Mouse (Mus musculus) right cerebral cortex, adult 18-20 months (tissue): ENCODE measurements around the gene Hoxb5.

Experiments
- DNase-seq: peaks from one replicate; pipeline ENCODE4 v3.0.0; 2022; ENCODE audit warnings: mixed read lengths

Gene Hoxb5

GRCm38 (mm10) chr11:96303151-96304099, at the start of gene Hoxb5:
TSS of gene Hoxb5 (plus strand) at chr11:96303336.
- DNase-seq, result no peak

GRCm38 (mm10) chr11:96254221-96254620, 48.9 kb upstream of the Hoxb5 start:
- DNase-seq, result no peak

GRCm38 (mm10) chr11:96255111-96255995, 47.8 kb upstream of the Hoxb5 start:
- DNase-seq, result no peak

- no peak for DNase-seq
Observed at GRCm38 (mm10) chr11:96255996-96256445, 47.1 kb upstream of the Hoxb5 start.

GRCm38 (mm10) chr11:96257141-96257540, 46.0 kb upstream of the Hoxb5 start:
- no peak for DNase-seq

- no peak for DNase-seq
Observed at GRCm38 (mm10) chr11:96259038-96259437, 44.1 kb upstream of the Hoxb5 start.

GRCm38 (mm10) chr11:96259511-96259910, 43.6 kb upstream of the Hoxb5 start:
- DNase-seq, result no peak

GRCm38 (mm10) chr11:96260310-96260970, 42.7 kb upstream of the Hoxb5 start:
- no peak for DNase-seq

GRCm38 (mm10) chr11:96261323-96261890, 41.7 kb upstream of the Hoxb5 start:
- DNase-seq, result no peak

- DNase-seq, result no peak
Observed at GRCm38 (mm10) chr11:96262262-96262830, 40.8 kb upstream of the Hoxb5 start.

GRCm38 (mm10) chr11:96263636-96264389, 39.3 kb upstream of the Hoxb5 start:
- DNase-seq, result no peak

GRCm38 (mm10) chr11:96264390-96265020, 38.6 kb upstream of the Hoxb5 start:
- DNase-seq, result no peak

- DNase-seq, result no peak
Observed at GRCm38 (mm10) chr11:96265954-96266353, 37.2 kb upstream of the Hoxb5 start.

GRCm38 (mm10) chr11:96267021-96267920, 35.9 kb upstream of the Hoxb5 start:
- no peak for DNase-seq

- no peak for DNase-seq
Observed at GRCm38 (mm10) chr11:96268031-96268745, 34.9 kb upstream of the Hoxb5 start.

GRCm38 (mm10) chr11:96269869-96270268, 33.3 kb upstream of the Hoxb5 start:
- DNase-seq, result no peak

GRCm38 (mm10) chr11:96270996-96271540, 32.1 kb upstream of the Hoxb5 start, which contains the start of gene Hoxb9:
TSS of gene Hoxb9 (plus strand) at chr11:96271457.
- no peak for DNase-seq

- DNase-seq, result no peak
Observed at GRCm38 (mm10) chr11:96271541-96272011, 31.6 kb upstream of the Hoxb5 start.
